Mouse (Mus musculus): ENCODE data around the gene Ppig. TPM values are rescaled to one million over a fixed set of nuclear protein-coding genes. Genes with fewer than 3 reads are reported as not detected.

Gene Ppig
- polyA plus RNA-seq (2015; fragmentation: Nextera tagmentation; extraction: Ambion mirVana) = 120 and 121 TPM in 2 replicates

DNA sequence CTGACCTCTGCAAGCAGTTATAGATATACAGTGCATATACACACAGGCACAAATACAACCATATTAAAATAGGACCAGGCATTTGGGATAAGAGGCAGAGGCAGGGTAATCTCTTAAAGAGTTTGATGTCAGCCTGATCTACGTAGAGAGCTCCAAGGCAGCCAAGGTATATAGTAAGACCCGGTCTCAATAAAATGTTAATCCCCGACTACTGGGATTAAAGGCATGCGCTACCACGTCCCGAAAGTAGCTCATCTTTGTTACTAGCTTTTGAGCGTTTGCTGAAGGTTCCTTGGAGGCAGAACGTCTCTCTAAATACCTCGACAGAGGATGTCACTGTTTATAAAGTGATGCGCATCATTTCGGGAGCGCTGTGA lies at the start of gene Ppig:
Gene Ppig, plus strand, starts transcription at position 273 of the 377 bp plus-strand sequence.

DNA sequence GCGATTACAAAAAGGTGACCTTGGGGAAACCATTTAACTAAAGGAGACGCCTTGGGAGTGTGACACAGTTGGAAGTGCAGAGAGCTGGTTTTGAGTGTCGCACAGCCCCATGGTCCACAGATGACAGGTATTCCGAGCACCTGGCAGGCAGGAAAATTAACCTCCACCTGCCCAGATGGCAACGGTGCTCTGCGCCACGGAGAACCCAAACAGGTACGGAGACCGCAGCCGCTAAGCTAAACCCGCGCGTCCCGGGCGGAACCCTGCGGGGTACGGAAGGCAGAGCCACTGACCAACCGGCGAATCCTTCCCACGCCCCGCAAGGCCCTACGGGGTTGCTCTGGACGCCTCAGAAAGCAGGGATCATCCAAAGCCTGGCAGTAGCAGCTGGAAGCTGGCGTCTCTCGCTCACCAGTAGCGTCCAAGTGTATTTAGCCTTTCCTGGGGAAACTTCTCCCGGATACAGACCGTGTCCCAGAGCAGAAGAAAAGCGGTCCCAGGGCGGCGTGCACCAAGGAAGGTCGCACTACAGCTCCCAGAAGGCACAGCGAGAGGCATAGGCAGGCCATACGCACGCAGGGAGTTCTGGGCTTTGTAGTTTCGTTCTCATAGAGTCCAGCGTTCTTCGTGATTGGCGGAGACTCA lies 9.2 kb upstream of the Ppig start, which contains the start of gene Fastkd1:
Gene Fastkd1, minus strand, starts transcription at position 536 of the 645 bp plus-strand sequence.

DNA sequence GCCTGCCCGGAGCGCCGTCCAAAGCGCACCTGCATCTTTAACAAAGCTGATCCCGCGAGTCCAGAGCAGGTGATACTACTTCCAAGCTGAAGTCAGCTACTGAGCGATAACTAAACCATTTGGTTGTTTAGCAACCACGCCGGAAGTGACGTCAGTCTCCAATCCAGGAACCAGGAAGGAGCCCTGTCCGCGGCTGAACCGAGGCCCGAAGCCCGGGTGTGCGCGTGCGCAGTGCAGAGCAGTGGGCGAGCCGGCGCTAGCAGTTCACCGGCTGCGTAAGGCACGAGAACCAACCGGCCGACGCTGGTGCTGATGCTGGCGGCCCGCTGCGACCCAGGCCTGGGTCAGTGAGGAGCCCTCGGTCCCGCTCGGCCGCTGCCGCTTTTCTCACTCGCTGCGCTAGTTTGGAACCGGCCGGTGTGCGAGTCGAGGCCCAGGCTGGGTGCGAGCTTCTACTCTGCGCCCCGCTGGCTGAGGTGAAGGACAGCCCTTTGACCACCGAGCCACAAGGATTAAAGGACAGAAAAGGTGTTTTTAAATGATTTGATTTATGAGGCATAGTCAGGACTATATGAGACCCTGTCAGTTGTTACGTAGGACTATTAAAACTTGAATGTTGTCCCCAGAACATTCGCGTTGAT lies 67.2 kb downstream of the Ppig start, which contains the start of the genes Ccdc173 and Phospho2:
Gene Ccdc173, minus strand, starts transcription at position 147 of the 641 bp plus-strand sequence.
Gene Phospho2, plus strand, starts transcription at position 195 of the 641 bp plus-strand sequence.

Other genes starting within 250 kb of the Ppig start
- 0.25 and 0.28 TPM in 2 replicates for gene Lrp2, start 136.5 kb upstream of the Ppig start, polyA plus RNA-seq (2015; fragmentation: Nextera tagmentation; extraction: Ambion mirVana)
- 5.7 and 6.1 TPM in 2 replicates for gene Bbs5, start 75.4 kb upstream of the Ppig start, polyA plus RNA-seq (2015; fragmentation: Nextera tagmentation; extraction: Ambion mirVana)
- 0.19 and 0.21 TPM in 2 replicates for gene Klhl41, start 52.4 kb upstream of the Ppig start, polyA plus RNA-seq (2015; fragmentation: Nextera tagmentation; extraction: Ambion mirVana)
- gene Fastkd1, start 9.0 kb upstream of the Ppig start, polyA plus RNA-seq (2015; fragmentation: Nextera tagmentation; extraction: Ambion mirVana) = 3.8 and 5.2 TPM in 2 replicates
- 0.94 and 1.0 TPM in 2 replicates for gene Ccdc173, start 67.0 kb downstream of the Ppig start, polyA plus RNA-seq (2015; fragmentation: Nextera tagmentation; extraction: Ambion mirVana)
- gene Phospho2, start 67.1 kb downstream of the Ppig start, polyA plus RNA-seq (2015; fragmentation: Nextera tagmentation; extraction: Ambion mirVana) = 17.3 and 18.7 TPM in 2 replicates
- gene Klhl23, start 99.4 kb downstream of the Ppig start, polyA plus RNA-seq (2015; fragmentation: Nextera tagmentation; extraction: Ambion mirVana) = 19.9 and 22.6 TPM in 2 replicates
- gene Ssb, start 139.0 kb downstream of the Ppig start, polyA plus RNA-seq (2015; fragmentation: Nextera tagmentation; extraction: Ambion mirVana) = 253 and 259 TPM in 2 replicates
- gene Mettl5, start 163.1 kb downstream of the Ppig start, polyA plus RNA-seq (2015; fragmentation: Nextera tagmentation; extraction: Ambion mirVana) = 43.7 and 43.9 TPM in 2 replicates
- 8.8 and 9.7 TPM in 2 replicates for gene Ubr3, start 174.7 kb downstream of the Ppig start, polyA plus RNA-seq (2015; fragmentation: Nextera tagmentation; extraction: Ambion mirVana)

Data from spleen, postnatal 0 days (tissue).